Mouse (Mus musculus) kidney, postnatal 36 days (tissue): ENCODE results near the gene Gm21891.
"Not testable (repeated sequence)": the region's sequence is repeated elsewhere in the genome, so short reads cannot be mapped to it uniquely, and the experiment has no call there.

Experiments used
- DNase-seq, 2 experiments: peaks; one replicate each; pipeline ENCODE4 v3.0.0; 2021 to 2022; ENCODE audit warnings: mixed read lengths in 2 of 2

The Gm21891 gene

DNA sequence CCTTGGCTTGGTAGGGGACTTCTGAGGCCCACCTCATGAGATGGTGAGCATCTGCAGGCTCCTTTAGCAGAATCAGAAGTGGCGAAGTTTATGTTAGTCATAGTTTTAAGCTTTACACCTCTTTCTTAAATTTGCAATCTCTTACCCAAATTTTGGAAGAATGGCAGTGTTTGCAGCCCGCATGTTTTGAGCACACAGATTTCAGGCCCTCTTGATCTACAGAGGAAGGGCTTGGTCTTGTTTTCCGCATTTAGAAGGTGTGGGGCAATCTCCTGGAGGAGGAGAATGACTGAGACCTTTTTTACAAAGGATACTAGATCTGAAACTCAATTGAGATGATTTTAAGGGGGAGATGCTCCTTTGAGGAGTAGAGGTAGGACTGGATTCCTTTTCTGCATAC is at the start of gene Gm21891:
Gene Gm21891, minus strand, starts transcription at position 101 of the 400 bp plus-strand sequence.
- not testable (repeated sequence) for DNase-seq

DNA sequence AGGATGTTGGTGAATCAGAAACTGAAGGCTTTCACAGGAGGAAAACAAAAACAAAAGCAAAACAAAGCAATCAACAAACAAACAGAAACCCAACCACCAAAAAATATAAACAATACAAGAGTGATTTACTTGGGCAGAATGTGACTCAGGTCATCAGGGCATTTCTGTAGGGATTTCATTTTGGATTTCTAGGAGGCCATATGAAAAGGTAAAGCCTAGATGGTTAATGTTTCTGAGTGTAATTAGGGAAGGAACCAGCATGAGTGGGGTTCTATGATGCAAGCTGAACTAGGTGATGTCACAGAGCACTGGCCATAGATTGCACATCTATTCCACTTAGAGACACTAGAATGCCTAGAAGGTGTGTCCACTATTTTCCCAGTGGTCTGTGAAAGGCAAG is 28.4 kb upstream of the Gm21891 start, which contains the start of gene Gm21425:
Gene Gm21425, plus strand, starts transcription at position 301 of the 400 bp plus-strand sequence.
- not testable (repeated sequence) for DNase-seq
